24 mouse cellular contexts compared by ENCODE assay signal in the genomic region with DNA sequence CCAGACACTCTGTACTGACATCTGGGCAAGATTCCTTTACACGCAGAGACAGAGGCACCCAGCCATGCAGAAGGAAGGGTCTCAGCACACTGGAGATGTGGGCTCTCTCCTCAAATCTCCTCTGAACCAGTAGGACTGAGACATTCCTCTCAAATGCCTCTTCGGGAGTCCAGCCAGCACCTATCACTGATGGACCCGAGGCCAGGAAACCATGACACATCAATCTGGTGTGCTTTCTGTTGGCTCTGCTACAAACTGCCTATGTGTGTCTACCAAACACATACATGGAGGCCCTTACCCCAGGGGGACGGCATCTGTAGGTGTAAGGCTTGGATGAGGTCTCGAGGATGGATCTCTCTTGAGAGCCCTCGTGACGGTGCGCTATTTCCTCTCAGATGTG. TPM values are rescaled to one million over a fixed set of nuclear protein-coding genes. Genes with fewer than 3 reads are reported as not detected.
DNase-seq lines count a peak whose midpoint lies in the region; ATAC-seq and TF ChIP-seq lines count a peak whose summit lies in the region.
"Had no signal": no experiment of that assay in that cellular context is flagged by ENCODE, and none has a peak within 500 bp of the region (broad histone marks: within the 10 kb centered on the region; RNA-seq: fewer than 3 reads in every experiment).

No protein-coding gene starts in this region.

- H3K9ac ChIP-seq in hindbrain, embryonic 12.5 days, result 0 out of 2 replicates have a peak overlapping the region, but pooled peaks have one; percentile 5
- H3K9ac ChIP-seq in hindbrain, embryonic 13.5 days, result no peak overlapping the region
- no peak overlapping the region for H3K9ac ChIP-seq in midbrain, embryonic 11.5 days (ENCODE audit: low read length)
- H3K9ac ChIP-seq: embryonic facial prominence, embryonic 12.5 days; embryonic facial prominence, embryonic 15.5 days; hindbrain, embryonic 15.5 days had no signal

- WGBS in hindbrain, embryonic 12.5 days, result 89% methylated on average over 8 of the region's 8 CpGs
- WGBS in hindbrain, embryonic 13.5 days, result 93% methylated on average over 8 of the region's 8 CpGs
- 91% methylated on average over 8 of the region's 8 CpGs for WGBS in midbrain, embryonic 10.5 days
- 89% methylated on average over 8 of the region's 8 CpGs for WGBS in midbrain, embryonic 11.5 days

- no peaks in the 10 kb centered on the region for H3K4me1 ChIP-seq in hindbrain, embryonic 12.5 days
- H3K4me1 ChIP-seq in hindbrain, embryonic 13.5 days (replicated peaks), result 0 out of 2 replicates have a peak, but pooled peaks cover 6% of the 10 kb centered on the region
- H3K4me1 ChIP-seq in midbrain, embryonic 10.5 days, result no peaks in the 10 kb centered on the region
- H3K4me1 ChIP-seq in midbrain, embryonic 11.5 days (ENCODE audit: control insufficient read depth, insufficient read depth, low read length), result no peaks in the 10 kb centered on the region
- H3K4me1 ChIP-seq: embryonic facial prominence, embryonic 12.5 days; hindbrain, embryonic 10.5 days had no signal

- TF ChIP-seq CTCF in gastrocnemius, adult 2 months (IDR thresholded peaks at IDR 0.05), result no peak

- intact Hi-C loops in gastrocnemius, adult 2 months (cut with DNase I), result no loop called here

- peaks cover 5% of the 10 kb centered on the region; the same call in 1 of the 2 replicates for H3K36me3 ChIP-seq in hindbrain, embryonic 12.5 days
- H3K36me3 ChIP-seq in hindbrain, embryonic 13.5 days, result peaks cover 23% of the 10 kb centered on the region
- peaks cover 14% of the 10 kb centered on the region for H3K36me3 ChIP-seq in midbrain, embryonic 10.5 days
- no peaks in the 10 kb centered on the region for H3K36me3 ChIP-seq in midbrain, embryonic 11.5 days (ENCODE audit: control insufficient read depth, insufficient read depth, low read length)
- H3K36me3 ChIP-seq: heart, embryonic 10.5 days; hindbrain, embryonic 15.5 days had no signal

- no peak overlapping the region; the same call in 1 of the 2 replicates for H3K4me3 ChIP-seq in gastrocnemius, adult 2 months
- H3K4me3 ChIP-seq in hindbrain, embryonic 12.5 days, result no peak overlapping the region
- H3K4me3 ChIP-seq in hindbrain, embryonic 13.5 days, result no peak overlapping the region
- no peak overlapping the region for H3K4me3 ChIP-seq in midbrain, embryonic 10.5 days
- H3K4me3 ChIP-seq in midbrain, embryonic 11.5 days (ENCODE audit: low read depth, low read length), result no peak overlapping the region
- H3K4me3 ChIP-seq: embryonic facial prominence, embryonic 12.5 days; embryonic facial prominence, embryonic 15.5 days; heart, embryonic 10.5 days; hindbrain, embryonic 10.5 days; hindbrain, embryonic 15.5 days had no signal

- no peak for DNase-seq in gastrocnemius, adult 2 months
- DNase-seq in gastrocnemius, postnatal 25 days, result no peak
- DNase-seq in midbrain, embryonic 10.5 days (ENCODE audit: low spot score), result no peak
- no peak for DNase-seq in midbrain, embryonic 11.5 days (ENCODE audit: low spot score, missing footprints)
- no peak for DNase-seq in thymus, postnatal 36 days
- DNase-seq: adrenal gland, postnatal 10 days; adrenal gland, postnatal 36 days; cerebellum, adult 2 months; cerebellum, adult 9-11 months; cerebellum, postnatal 25 days; kidney, adult 18-20 months; kidney, adult 9 months had no signal

- H3K27me3 ChIP-seq in hindbrain, embryonic 12.5 days, result no peaks in the 10 kb centered on the region
- H3K27me3 ChIP-seq in hindbrain, embryonic 13.5 days, result no peaks in the 10 kb centered on the region
- H3K27me3 ChIP-seq in midbrain, embryonic 10.5 days (ENCODE audit: low read depth, poor library complexity, severe bottlenecking), result no peaks in the 10 kb centered on the region
- no peaks in the 10 kb centered on the region for H3K27me3 ChIP-seq in midbrain, embryonic 11.5 days (ENCODE audit: control insufficient read depth, insufficient read depth, low read length)
- H3K27me3 ChIP-seq: embryonic facial prominence, embryonic 12.5 days; embryonic facial prominence, embryonic 15.5 days; hindbrain, embryonic 15.5 days; Patski had no signal

- no peak overlapping the region for H3K4me2 ChIP-seq in hindbrain, embryonic 12.5 days (replicated peaks)
- no peak overlapping the region for H3K4me2 ChIP-seq in hindbrain, embryonic 13.5 days
- no peak overlapping the region for H3K4me2 ChIP-seq in midbrain, embryonic 11.5 days
- H3K4me2 ChIP-seq: embryonic facial prominence, embryonic 12.5 days; embryonic facial prominence, embryonic 15.5 days; hindbrain, embryonic 15.5 days had no signal

- peak overlapping the region; percentile 88 for H3K27ac ChIP-seq in gastrocnemius, adult 2 months
- H3K27ac ChIP-seq in hindbrain, embryonic 12.5 days, result no peak overlapping the region
- no peak overlapping the region for H3K27ac ChIP-seq in hindbrain, embryonic 13.5 days
- H3K27ac ChIP-seq in midbrain, embryonic 10.5 days (replicated peaks), result peak overlapping the region; percentile 38; the same call in 1 of the 2 replicates
- no peak overlapping the region for H3K27ac ChIP-seq in midbrain, embryonic 11.5 days (ENCODE audit: low read depth, low read length)
- H3K27ac ChIP-seq: embryonic facial prominence, embryonic 12.5 days; embryonic facial prominence, embryonic 15.5 days; heart, embryonic 10.5 days; hindbrain, embryonic 10.5 days; hindbrain, embryonic 15.5 days had no signal

- no peak for ATAC-seq in hindbrain, embryonic 12.5 days (ENCODE audit: low FRiP score)
- ATAC-seq in hindbrain, embryonic 13.5 days (ENCODE audit: low FRiP score), result no peak
- ATAC-seq in midbrain, embryonic 11.5 days (ENCODE audit: low FRiP score), result no peak
- ATAC-seq: forebrain, embryonic 14.5 days had no signal

- no peaks in the 10 kb centered on the region for H3K9me3 ChIP-seq in hindbrain, embryonic 12.5 days (replicated peaks)
- H3K9me3 ChIP-seq in hindbrain, embryonic 13.5 days, result no peaks in the 10 kb centered on the region
- H3K9me3 ChIP-seq in midbrain, embryonic 10.5 days (replicated peaks), result no peaks in the 10 kb centered on the region
- no peaks in the 10 kb centered on the region for H3K9me3 ChIP-seq in midbrain, embryonic 11.5 days (ENCODE audit: control insufficient read depth, low read length)
- H3K9me3 ChIP-seq: embryonic facial prominence, embryonic 12.5 days; embryonic facial prominence, embryonic 15.5 days; heart, embryonic 10.5 days; hindbrain, embryonic 10.5 days; hindbrain, embryonic 15.5 days had no signal

RNA-seq across cellular contexts. Expression of a gene that starts 32.3 kb away (rescaled TPM):
- not detected for total RNA-seq in gastrocnemius, adult 2 months (2021)
- not detected for total RNA-seq in gastrocnemius, postnatal 25 days (2021)
- polyA plus RNA-seq in hindbrain, embryonic 12.5 days (2016; fragmentation: Nextera tagmentation; extraction: Ambion mirVana), result 47.1 and 53.1 TPM in 2 replicates
- polyA plus RNA-seq in hindbrain, embryonic 13.5 days (2015; fragmentation: Nextera tagmentation; extraction: Ambion mirVana), result 96.0 and 102 TPM in 2 replicates
- 14.5 and 23.7 TPM in 2 replicates for polyA plus RNA-seq in midbrain, embryonic 10.5 days (2016; fragmentation: Nextera tagmentation; extraction: Ambion mirVana)
- 23.5 and 24.0 TPM in 2 replicates for polyA plus RNA-seq in midbrain, embryonic 11.5 days (2014; fragmentation: Nextera tagmentation; extraction: Ambion mirVana)
- total RNA-seq: common myeloid progenitor, adult 5-6 weeks; heart, postnatal 36 days had no signal
- polyA plus RNA-seq: heart, postnatal 0 days had no signal

Comparison
In these comparisons a context has a peak if more than half of its experiments do, and no peak if none do; other contexts are left out.
1. H3K27ac ChIP-seq: peak in gastrocnemius, adult 2 months (single experiment) and midbrain, embryonic 10.5 days (single experiment); none in hindbrain, embryonic 12.5 days (single experiment), hindbrain, embryonic 13.5 days (single experiment) and midbrain, embryonic 11.5 days (single experiment).